Mouse (Mus musculus): Measurements from ENCODE around the gene Tbca.

Tbca gene

DNA sequence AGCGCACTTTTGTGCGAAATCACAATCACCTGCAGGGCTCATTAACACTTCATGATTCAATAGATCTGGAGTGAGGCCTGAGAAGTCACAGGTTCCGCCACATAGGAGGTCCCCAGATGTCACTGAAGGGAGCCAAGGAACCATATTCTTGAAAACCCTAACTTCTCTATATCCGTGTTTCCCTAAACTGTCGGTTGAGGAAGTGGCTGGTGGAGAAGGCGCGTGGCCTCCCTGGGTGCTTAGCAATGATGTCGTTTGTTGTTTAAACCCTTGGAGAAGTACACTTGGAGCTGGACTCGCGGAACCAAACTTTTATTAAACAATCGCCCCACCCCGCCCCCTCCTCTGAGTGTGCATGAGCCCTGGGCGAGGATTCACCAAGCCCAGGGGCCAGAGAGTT is 60.6 kb downstream of the Tbca start:
- no peak for DNase-seq

DNA sequence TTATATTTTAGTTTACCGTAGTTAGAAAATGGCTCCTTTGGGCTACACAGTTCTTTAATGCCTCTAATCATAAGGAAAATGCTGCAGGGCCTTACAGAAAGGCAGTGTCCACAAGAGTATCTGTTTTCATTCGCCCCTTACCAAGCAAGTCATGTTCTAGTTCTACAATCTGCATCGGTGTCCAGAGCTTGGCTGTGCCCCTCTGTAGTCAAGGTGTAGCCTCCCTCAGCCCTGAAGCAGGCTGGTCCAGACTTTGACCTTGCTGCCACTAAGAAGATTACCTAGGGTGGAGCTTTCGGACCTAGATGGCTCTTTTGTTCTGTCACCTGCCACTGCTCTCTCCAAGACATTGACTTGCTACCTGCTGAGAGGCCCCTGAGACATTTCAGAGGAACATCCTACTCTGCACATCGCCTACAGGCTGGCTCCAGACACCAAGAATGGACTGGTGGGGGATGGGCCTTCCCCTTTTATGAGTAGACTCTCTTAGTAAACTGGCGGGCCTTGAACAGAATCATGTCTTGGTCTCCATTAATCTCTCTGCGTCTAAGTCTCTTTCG is 69.4 kb downstream of the Tbca start:
- no peak for DNase-seq

DNA sequence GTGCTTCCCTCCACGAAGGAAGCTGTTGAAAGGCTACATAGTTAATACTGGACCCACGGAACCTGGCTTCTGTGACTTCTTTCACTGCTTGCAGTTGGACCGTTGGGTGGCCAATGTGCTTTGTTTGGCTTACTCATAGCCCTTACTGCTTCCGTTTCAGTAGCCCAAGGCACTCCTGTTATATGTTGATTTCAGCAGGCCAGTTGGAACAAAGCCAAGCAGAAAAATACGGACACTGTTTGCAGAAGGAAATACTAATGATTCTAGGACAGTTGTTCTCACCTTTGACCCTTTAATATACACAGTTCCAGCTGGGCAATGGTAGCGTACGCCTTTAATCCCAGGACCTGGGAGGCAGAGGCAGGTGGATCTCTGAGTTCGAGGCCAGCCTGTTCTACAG is 70.5 kb downstream of the Tbca start:
- DNase-seq = no peak

DNA sequence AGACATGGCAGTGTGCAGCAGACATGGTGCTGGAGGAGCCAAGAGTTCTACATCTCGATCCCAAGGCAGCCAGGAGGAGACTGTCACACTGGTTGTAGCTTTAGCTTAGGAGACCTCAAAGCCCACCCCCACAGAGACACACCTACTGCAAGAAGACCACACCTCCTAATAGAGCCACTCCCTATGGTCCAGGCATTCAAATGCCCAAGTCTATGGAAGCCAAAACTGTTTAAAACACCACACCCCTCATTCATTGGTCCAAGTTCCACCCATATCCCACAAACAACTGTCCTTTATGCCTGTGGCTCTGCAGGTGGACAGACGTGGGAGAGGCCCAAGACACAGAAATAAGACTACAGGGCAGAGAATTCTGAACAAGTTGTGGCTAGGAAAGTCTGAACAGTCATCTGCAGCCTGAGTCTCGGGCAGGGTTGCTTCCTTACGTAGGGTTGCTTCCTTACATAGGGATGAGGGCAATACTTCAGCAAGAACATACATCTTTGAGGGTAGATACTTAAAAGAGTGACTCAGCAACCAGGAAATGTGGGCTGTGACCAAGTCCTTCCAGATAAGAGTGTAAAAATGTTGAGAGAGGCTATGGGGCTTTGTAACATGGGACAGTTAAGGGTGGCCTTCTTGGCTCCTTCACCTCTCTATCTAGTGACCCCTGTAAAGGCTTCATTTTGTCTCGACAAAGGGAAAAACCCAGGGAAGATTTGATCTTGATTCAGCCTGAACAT is 74.0 kb downstream of the Tbca start:
- no peak for DNase-seq

DNA sequence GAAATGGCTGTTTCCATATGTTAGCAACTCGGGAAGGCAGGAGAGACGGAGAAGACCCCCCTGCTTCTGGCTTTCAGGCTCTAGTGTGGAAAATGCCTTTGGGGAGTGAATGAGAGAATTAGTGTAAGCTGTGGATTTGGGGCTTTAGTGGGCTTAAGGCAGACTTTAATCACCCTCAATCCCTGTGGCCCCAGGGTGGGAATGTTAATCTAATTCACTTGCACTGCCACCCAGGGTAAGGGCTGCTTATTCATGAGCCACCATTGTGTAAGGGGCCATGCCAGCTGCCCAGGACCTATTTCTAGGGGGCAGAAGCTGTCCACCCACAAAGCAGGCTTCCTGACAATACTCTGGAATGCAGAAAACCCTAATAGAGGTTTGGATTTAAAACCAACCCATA is 78.2 kb downstream of the Tbca start:
- no peak for DNase-seq

DNA sequence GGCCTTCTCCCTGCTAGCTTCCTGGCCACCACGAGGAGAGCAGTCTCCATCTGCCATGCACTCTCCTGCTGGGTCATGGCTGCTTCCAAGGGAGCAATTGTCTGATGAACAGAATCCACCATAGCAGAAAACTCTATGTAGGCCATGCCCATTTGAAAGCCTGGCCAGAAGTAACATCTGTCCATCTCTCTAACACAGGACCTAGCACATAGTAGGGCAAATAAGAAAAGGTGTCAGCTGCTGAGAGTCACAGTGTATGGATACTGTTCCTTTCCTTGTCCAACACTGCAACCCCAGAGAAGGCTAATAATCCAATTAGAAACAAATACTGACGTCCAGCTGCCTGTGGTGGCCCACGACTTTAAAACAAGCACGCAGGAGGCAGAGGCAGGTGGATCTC is 79.1 kb downstream of the Tbca start:
- DNase-seq = no peak

DNA sequence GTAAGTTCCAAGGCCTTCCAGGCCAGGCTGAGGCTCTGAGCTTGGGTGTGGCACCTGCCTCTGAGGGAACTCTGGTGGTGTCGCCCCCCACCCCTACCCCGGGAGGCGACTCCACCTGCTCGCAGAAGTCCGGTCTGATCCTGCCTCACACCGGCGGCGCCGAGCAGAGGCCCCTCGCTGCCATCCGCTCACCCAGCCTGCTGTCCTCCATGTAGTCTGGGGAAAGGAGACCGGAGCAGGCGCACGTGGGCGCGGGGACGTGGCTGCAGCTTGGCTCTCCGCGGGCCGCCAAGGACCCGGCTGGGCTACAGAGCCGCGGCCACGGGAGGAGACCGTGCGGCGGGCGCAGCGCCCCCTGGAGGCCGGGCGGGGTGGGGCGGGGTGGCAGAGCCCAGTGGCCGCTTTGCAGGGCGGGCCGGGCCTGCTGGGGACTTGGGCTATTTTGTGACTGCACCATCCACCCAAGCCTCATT is 79.8 kb downstream of the Tbca start:
- DNase-seq = peak in 1 of 2 experiments; percentile 24

DNA sequence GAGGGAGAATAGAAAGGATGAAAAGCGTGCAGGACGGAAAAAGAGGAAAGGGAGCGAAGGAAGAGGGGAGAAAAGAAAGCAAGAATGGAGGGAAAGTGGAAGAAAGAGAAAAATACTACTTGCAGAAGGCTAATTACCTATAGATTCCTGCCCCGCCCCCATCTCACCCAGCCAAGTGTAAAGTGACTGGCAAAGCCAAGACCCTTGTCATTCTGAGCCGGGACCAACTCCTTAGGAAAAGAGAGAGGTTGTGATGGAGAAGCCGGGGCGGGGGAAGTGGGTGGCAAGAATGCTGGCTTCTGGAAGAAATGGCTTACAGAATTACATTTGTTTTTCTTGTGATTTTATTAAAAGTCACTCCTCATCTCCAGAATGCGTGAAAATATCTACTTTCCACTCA is 80.8 kb downstream of the Tbca start:
- DNase-seq = peak in 1 of 2 experiments; percentile 8

DNA sequence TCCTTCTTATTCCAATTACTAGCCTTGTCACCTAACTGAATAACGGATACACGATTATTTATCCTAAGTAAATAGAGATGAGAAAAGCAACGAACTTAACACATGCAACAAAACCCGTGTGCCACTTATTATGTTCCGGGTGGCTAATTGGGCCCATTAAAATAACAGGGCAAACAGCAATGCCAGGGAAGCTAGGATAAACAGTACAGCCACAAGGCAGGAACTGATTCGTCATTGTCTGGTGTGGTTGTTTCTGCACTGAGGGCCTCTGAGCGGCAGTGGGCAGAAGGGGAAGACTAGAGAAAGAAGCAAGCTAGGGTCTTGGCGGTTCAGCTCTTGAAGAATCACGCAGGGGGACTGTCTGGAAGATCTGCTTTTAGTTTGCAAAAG is 81.4 kb downstream of the Tbca start:
- peak in 1 of 2 experiments; percentile 5 for DNase-seq

DNA sequence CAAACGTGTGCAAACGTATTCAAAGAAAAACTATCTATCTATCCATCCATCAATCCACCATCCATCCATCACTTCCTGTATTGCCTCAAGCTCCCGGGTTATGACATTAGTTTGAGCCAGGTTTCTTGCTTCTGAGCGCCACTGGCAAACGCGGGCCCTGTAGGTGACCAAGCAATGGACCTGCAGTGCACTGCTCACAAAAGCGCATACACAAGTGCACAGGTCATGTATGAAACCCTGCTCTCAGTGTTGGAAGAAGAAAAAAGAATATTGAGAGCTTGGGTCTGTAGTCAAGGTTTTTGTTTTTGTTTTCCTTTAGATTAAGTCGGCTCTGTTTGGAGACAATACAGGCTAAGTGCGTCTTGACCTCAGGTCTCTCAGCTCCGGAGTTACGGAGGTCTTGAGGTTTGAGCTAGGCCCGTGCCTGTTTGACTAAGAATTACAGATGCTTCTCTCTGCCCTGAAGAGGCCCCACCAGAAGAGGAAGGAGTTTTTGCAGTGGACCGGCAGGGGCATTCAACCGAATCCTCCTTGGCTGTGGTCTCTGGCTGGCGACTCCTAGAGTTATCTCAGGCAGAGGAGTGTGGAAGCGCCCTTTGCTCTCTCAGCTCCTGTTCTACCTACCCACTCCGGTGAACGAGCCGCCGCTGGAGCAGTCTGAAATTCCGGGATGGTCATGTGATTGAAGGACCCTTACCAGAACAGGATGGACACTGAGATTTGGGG is 81.9 kb downstream of the Tbca start:
- DNase-seq = peak in 1 of 2 experiments; percentile 4

DNA sequence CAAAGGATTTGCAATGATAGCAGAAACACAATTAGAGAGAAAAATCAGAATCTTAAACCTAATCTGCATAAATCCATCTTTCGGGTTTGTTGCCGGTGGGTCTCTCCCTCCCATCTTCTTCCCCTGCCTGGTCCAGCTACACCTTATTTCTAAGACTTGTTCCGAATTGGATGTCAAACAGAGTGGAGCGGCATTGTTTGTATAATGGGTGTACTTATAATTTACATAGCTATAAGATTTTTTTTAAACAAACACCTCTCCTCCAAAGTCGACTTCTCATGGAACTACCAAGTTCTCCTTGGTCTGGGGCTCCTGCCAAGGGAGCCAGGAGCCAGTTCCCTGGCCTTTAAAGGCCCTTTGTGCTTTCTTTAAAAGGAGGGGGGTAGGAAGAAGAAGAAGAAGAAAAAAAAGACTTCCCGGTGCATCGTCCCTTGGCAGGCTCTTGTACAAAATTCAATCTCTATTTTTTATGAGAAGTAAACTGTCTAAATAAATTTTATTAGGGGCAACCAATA is 83.2 kb downstream of the Tbca start:
- DNase-seq = no peak

DNA sequence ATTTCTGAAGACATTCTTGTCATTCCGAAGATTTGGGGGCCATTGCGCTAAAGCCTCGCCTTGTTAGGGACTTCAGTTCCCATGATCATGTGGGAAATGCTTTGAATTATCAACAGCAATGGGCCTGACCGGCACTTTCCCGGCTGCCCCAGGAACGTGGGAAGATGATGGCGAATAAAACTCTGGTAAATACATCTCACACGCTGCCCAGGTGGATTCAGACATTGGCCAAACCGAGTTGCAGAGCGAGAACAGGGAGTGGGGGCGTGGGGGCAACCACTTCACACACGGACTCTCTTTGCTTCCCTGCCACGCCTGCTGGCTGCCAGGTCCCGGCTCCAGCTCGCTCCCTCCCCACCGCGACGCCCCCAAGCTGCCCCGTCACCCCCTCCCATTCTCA is 83.7 kb downstream of the Tbca start:
- peak in 1 of 2 experiments; percentile 13 for DNase-seq

DNA sequence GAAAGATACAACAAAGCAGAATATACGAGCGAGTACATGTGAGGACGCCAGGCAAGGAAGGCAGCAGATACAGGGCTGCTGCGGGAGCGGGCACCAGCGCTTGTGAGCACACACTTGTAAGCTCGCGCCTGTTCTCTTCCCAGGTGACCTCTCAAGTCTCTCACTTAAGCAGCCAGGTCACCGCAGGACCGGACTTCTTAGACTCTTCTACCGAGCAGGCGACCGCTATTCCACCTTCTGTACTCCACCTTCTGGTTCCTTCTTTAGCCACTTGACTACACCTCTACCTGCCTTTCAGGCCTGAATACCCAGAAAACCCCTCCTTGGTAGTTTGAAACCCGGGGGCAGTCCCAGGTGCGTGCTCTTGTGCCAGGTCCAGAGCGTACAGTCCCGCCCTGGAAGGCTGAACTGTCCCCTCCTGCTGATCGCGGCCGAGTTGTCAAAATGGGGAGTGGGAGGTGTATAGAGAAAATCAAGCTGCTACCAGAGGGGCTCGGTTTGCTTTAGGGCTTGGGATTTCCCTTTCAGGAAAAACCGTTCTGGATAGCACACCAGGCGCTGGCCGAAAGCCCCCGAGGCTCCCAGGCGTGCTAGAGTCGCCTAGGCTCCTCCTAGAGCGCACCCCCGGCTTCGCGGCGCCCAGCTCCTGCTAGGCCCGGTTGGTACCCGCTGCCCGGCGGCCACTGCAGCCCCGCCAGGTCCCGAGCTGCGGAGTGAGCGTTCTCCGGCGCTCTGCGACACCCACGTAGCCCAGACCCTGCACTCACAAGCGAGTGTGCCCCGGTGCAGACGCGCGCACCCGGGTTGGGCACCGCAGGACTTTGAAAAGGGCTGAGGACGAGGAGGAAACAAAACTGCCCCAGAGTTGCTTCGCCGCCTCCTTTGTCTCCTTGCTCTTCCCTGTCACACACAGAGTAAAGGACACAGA is 84.7 kb downstream of the Tbca start:
- peak in 1 of 2 experiments; percentile 10 for DNase-seq

DNA sequence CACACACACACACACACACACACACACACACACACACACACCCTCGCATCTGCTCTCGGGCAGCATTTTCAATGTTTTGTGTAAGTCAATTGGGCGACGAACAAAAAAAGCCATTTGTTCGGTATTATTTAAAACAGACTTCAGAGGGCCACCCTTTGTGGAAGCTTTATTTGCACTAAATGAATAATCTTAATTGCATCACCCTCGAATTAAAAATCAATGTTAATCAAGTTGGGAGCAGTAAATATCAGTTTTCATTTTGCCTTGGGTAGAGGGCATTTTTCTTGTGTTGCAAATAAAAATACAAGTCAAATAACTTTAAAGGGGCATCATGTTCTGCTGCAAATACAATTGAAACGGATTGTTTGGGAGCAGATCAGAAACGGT is 85.3 kb downstream of the Tbca start:
- DNase-seq = no peak

DNA sequence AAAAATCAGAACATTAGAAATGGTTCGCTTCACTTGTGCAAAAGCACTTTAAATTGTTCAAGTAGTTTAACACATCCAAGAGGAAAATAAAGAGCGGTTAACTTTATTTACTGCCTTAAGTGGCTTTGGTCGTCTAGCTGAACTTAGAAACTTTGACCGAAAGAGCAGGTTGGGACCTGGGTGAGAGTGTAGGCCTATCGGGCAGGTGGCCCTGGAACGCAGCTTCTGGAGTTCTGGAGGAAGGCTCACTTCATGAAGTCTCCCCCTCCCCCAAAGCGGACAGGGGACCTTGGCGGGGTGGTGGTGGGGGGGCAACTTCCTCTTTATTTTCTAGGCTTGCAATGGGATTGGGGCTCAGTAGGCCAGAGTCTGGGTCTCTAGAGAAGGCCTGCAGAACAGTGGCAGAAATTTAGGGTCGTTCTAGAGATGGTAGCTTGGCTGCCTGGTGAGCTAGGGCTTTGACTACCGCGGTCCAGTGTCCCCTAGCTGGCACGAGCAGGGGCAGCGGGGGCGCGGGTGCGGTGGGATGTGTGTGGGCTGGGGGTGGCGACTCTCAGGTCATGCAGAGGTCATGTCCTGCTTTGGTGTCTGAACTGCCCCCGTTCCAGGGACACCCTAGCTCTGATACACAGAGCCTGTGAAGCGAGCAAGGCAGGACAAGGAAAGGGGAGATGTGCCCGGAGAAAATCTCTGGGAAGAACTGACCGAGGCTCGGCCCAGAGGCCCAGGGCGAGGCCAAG is 86.1 kb downstream of the Tbca start:
- peak in 1 of 2 experiments; percentile 14 for DNase-seq

DNA sequence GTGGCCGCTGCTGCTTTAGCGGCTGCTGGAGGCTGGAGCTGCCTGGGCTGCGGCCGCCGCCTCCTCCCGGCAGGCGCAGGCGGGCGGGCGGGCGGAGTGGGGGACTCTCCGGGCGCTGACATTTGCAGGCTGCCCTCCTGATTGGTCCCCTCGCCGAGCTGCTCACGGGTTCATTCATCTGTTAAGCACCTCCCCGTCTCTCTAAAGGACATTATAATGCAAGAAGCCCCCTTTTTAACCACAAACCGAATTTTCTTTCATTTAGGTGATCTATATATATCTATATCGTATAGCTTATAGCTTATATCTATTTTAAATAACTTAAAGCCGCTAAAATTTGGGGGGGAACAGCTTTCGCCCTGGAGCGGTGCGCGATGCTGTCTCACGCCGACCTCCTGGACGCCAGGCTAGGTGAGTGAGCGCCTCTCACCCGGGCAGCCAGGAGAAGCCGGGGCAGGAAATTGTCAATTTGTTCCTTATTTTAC is 86.7 kb downstream of the Tbca start, which contains the start of gene Otp:
Gene Otp, plus strand, starts transcription at position 207 of the 485 bp plus-strand sequence.
- DNase-seq = peak in 1 of 2 experiments; percentile 6

DNA sequence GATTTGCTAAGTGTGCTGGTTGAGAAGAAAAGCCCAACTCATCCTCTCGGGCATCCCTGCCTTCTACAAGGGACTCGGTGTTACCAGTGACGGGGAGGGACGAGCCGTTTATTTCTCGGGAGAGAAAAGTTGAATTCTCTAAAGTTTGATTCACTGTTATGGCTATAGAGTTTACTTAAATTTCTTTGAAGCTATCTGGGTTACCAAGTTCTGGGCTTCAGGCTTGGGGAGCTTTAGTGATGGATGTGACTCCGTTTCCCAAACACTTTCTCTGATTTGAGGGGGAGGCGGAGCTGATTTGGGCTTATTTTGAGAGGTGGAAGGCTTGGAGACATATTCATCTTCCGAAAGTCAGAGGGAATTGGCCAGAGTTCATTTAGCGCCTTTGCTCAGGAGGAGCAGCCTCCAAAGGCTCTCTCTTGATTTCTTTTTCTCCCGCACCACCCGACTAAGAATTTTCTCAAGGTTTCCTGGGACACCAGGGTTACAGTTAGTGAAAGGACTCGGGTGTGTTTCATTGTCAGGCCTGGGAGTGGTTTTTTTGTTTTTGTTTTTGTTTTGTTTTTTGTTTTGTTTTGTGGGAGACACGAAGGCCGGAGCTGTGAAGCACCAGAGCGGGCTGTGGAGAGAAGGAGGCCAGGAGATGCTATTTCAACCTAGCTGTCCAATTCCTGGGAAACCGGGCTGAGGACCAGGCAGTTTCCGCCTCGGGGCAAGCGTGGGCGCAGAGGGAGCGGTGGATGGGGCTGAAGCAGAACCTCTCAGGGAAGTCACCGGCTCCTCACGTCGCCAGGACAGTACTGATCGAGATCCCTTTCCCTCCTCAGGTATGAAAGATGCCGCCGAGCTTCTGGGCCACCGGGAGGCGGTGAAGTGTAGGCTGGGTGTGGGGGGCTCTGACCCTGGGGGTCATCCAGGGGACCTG is 87.8 kb downstream of the Tbca start:
- peak in 1 of 2 experiments; percentile 19 for DNase-seq

DNA sequence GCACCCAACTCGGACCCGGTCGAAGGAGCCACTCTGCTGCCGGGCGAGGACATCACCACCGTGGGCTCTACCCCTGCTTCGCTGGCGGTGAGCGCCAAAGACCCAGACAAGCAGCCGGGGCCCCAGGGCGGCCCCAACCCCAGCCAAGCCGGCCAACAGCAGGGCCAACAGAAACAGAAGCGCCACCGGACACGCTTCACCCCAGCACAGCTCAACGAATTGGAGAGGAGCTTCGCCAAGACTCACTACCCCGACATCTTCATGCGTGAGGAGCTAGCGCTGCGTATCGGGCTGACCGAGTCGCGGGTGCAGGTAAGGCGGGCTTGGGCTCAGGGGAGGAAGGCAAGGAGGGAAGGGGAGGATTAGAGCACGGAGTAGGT is 88.5 kb downstream of the Tbca start:
- no peak for DNase-seq

DNA sequence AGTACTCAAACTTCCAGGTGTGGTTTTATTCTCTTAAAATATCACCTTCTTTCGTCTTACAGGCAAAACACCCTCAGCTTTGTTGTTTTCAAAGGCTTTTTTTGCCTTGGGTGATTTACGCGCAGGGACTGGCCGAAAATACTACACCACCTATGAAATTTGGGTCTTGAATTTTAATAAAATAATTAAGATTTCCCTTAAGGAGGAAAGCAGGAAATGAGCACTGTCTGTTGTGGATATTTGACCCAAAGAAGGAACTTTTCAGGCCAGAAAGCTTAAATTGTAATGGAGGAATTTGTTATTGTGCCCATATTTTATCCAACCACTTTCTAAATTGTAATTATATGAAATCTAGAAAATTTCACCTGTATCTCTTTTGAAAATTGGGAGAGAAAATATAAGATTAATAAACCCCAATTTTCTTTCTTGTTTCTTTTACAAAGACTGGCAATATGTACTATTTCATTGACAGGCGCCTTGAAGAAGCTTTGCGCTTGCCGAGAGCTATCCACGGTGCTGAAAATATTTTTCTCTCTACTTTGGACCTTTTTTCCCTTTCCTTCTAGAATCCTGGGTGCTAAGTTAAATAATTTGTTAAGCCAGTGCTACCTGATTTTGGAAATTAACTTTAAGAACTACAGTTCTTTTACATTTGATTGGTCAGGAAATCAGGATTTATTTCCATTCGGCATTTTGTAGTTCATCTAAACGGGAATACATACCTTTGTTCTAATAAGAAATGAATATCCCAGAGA is 89.5 kb downstream of the Tbca start:
- no peak for DNase-seq

DNA sequence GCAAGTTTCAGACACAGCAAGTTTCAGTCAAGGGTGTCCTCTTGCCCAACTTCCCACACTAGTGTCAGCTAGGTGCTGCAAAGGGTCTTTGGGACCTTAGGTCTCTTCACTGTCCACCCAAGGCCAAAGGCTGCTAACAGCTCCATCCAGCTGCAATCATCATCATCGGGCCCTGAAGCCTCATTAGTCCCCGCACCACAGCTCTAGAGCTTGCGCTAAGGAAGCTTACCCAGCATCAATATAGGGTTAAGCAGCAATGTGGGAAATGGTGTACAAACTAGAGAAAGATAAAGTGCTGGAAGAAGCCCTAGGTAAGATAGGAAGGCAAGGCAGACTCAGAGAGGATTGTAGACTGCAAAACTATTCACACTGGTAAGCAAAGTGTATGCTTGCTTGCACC is 92.5 kb downstream of the Tbca start:
- DNase-seq = no peak
